Mouse (Mus musculus) hindbrain, embryonic 15.5 days (tissue): ENCODE measurements around the gene Ccdc130. TPM values are rescaled to one million over a fixed set of nuclear protein-coding genes. Genes with fewer than 3 reads are reported as not detected.

Source experiments
- ATAC-seq: fragments of 200-750 bp; cut with Nextera tagmentation; 2 replicates; pipeline ENCODE4 v1.8.0; 2017; ENCODE audit warnings: low read depth, moderate number of reproducible peaks, moderate TSS enrichment; ENCODE audit not compliant: low FRiP score
- H3K27ac ChIP-seq: fragments of 300-500 bp; sonication (generic); replicated peaks from 2 replicates; pipeline ENCODE4 v1.5.1; 2015; ENCODE audit warnings: mild to moderate bottlenecking, inconsistent platforms
- H3K27me3 ChIP-seq: fragments of 300-500 bp; sonication (generic); 2 replicates; pipeline ENCODE4 v1.6.1; 2015; ENCODE audit warnings: control low read depth, inconsistent platforms
- H3K36me3 ChIP-seq: fragments of 300-500 bp; sonication (generic); 2 replicates; pipeline ENCODE4 v1.6.1; 2015; ENCODE audit warnings: control low read depth, inconsistent platforms
- H3K4me1 ChIP-seq: fragments of 300-500 bp; sonication (generic); replicated peaks from 2 replicates; pipeline ENCODE4 v1.6.1; 2015; ENCODE audit warnings: control low read depth, inconsistent platforms
- H3K4me2 ChIP-seq: fragments of 300-500 bp; sonication (generic); 2 replicates; pipeline ENCODE4 v1.6.1; 2015; ENCODE audit warnings: moderate library complexity, mild to moderate bottlenecking, inconsistent platforms
- H3K4me3 ChIP-seq: fragments of 300-500 bp; sonication (generic); 2 replicates; pipeline ENCODE4 v1.5.1; 2015; ENCODE audit warnings: mild to moderate bottlenecking, inconsistent platforms
- H3K9ac ChIP-seq: fragments of 300-500 bp; sonication (generic); 2 replicates; pipeline ENCODE4 v1.6.1; 2015; ENCODE audit warnings: inconsistent platforms
- H3K9me3 ChIP-seq: fragments of 300-500 bp; sonication (generic); 2 replicates; pipeline ENCODE4 v1.6.1; 2016; ENCODE audit warnings: control low read depth, inconsistent platforms
- WGBS: fragments of 180-500 bp; shearing (Covaris S2); methylation state at CpG from one replicate; pipeline ENCODE4 v1.1.7; 2015; 5-methylcytosine and 5-hydroxymethylcytosine counted together
- microRNA counts: library from miRNA; unstranded; fragments of <30 nt; microRNA quantifications from one replicate; lab custom pipeline; 2016
- microRNA-seq: library from miRNA; unstranded; fragments of <30 nt; microRNA quantifications from one replicate; pipeline ENCODE4, GENCODE M21; 2016
- polyA plus RNA-seq: library from polyadenylated mRNA; unstranded; fragments of >200 nt; fragmentation: Nextera tagmentation; extraction: Ambion mirVana; gene quantifications from 2 replicates; pipeline ENCODE4 v1.2.1, GENCODE M21; 2015

Ccdc130 gene
- polyA plus RNA-seq, 1 experiment from 2014 or later: 23.4 TPM

DNA sequence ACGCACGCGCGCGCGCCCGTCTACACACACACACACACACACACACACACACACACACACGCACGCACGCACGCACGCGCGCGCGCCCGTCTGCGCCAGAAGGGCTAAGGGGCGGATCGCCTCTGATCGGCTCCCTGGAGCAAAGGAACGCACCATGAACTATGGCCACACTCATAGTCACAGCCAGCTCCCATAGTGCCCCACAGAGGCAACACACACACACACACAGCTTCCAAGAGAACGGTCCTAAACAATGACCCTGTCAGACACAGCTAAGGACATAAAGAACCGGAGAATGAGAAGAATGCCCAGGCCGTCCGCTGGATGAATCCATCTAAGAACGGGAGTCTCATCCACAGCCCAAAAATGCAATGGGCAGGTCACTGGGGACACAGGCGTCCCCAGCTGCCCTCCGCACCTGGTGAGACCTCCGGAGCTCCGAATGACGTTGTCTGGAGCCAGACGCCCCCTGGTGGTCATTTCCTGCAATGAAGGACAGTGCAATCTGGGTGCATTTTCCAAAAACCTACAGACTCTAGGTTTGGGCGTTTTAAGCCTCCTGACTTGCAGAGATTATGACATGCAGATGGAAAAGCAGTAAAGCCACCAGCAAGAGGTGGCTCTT is 59.9 kb downstream of the Ccdc130 start:
- Histone ChIP-seq H3K27me3 (no peaks in the 10 kb centered on the region), H3K9ac (0 out of 2 replicates have a peak overlapping the region, but pooled peaks have one; percentile 34), H3K4me3 (peak overlapping the region; percentile 9; the same call in 1 of the 2 replicates), H3K4me1 (peaks cover 24% of the 10 kb centered on the region), H3K4me2 (peak overlapping the region; percentile 44), H3K9me3 (no peaks in the 10 kb centered on the region), H3K36me3 (peaks cover 36% of the 10 kb centered on the region), H3K27ac (no peak overlapping the region)
- ATAC-seq: peak; percentile 63
- WGBS: 50% methylated on average over 34 of the region's 34 CpGs

DNA sequence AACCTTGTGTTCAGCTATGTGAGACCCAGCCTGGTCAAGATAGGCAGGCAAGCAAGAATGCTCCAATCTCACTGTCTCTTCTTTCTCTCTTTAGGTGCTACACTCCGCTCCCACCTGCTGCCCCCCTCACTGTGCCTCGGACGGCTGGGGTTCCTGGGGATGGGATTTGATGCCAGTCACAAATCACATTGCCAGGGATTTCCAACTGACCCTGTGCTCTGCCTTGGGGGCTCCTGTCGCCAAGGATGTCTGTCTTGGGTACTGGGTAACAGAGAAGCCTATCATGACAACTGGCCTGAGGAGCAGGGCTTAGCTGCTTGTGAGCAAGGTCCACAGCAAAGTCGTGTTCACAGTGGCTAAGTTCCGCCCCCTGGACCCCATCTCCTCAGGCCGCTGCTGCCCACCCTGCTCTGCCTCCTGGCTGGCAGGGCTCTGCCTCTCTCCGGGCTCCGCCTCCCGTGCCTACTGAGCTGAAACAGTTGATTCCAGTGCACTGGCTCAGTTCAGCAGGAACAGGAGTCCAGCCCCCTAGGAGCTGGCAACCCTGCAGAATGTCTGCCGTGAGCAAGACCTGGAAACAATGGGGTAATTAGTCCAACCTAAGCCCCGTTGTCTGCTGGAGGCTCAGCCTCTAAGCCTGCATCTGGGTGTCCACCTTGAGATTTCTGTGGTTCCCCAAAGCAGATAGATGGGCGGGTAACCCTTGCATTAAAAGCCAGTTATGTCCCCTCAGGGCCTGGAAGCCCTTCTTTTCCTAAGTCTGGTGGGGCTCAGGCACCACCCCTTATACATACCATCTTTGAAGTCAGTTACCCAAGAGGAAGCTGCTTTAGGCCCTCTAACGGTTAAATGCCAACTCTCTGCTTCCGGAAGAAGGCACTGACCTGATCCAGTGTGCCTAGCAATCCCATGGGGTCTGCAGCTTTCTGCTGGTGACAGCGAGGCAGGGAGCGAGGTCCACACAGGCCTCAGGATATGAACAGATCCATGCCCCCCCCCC is 61.5 kb downstream of the Ccdc130 start:
- Histone ChIP-seq H3K27ac (peak overlapping the region; percentile 40; the same call in 1 of the 2 replicates), H3K4me2 (no peak overlapping the region), H3K9me3 (no peaks in the 10 kb centered on the region), H3K4me1 (peaks cover 31% of the 10 kb centered on the region), H3K9ac (no peak overlapping the region), H3K4me3 (no peak overlapping the region), H3K27me3 (no peaks in the 10 kb centered on the region), H3K36me3 (peaks cover 28% of the 10 kb centered on the region)
- ATAC-seq: 0 out of 2 replicates have a peak, but pooled peaks have one; percentile 24
- 40% methylated on average over 17 of the region's 17 CpGs for WGBS

DNA sequence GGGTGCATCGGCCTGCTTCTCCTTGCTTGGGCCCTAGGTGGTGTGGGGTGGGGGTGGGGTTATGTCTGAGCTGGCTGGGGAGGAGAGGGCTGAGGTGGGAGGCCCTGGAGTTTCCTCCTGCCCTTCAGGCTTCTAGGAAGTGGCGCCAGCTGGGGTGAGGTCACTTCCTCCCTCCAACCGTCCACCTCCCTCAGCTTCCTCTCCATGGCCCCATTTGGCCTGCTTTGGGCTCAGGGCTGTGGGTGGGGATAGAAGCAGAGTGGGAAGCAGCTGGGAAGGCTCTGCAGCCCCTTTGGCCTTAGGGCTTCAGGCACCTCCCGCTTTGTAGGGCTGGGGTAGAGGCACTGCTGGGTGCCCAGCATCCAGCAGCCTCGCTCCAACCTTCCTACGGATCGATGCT is 62.4 kb downstream of the Ccdc130 start:
- Histone ChIP-seq H3K4me1 (peaks cover 39% of the 10 kb centered on the region), H3K36me3 (peaks cover 20% of the 10 kb centered on the region), H3K27ac (peak overlapping the region; percentile 37; the same call in 1 of the 2 replicates), H3K4me2 (no peak overlapping the region), H3K9ac (no peak overlapping the region), H3K9me3 (no peaks in the 10 kb centered on the region), H3K4me3 (no peak overlapping the region), H3K27me3 (no peaks in the 10 kb centered on the region)
- ATAC-seq: no peak
- 52% methylated on average over 7 of the region's 7 CpGs for WGBS

MicroRNA genes within 50 kb of the gene (microRNA counts, 519-probe panel; counts per million panel counts)
- microRNA mmu-miR-23a (lab: Ali Mortazavi, UCI): 3,558 counts per million, percentile 73 among the panel's probes with 10 or more counts
- 3,744 counts per million, percentile 79 among the panel's probes with 10 or more counts for microRNA mmu-miR-27a (lab: Ali Mortazavi, UCI)

Small RNA genes within 50 kb of the gene (microRNA-seq; reads per million reads assigned to microRNA genes)
- gene Mir23a: 6,024 reads per million, percentile 93 among the genes with 10 or more reads in this experiment
- gene Mir24-2: not detected
- gene Mir27a: 46.4 reads per million, percentile 42 among the genes with 10 or more reads in this experiment
- gene Mir3074-2: not detected

Other genes starting within 250 kb of the Ccdc130 start
- 8.6 and 8.8 TPM in 2 replicates for gene Palm3, start 248.9 kb downstream of the Ccdc130 start, polyA plus RNA-seq
- 0.69 and 0.97 TPM in 2 replicates for gene Il27ra, start 227.8 kb downstream of the Ccdc130 start, polyA plus RNA-seq
- 0.51 and 1.2 TPM in 2 replicates for gene Rln3, start 225.4 kb downstream of the Ccdc130 start, polyA plus RNA-seq
- gene Gm10643, start 205.2 kb downstream of the Ccdc130 start, polyA plus RNA-seq: 0.92 and 1.4 TPM in 2 replicates
- gene Rfx1, start 203.5 kb downstream of the Ccdc130 start, polyA plus RNA-seq: 9.4 and 11.2 TPM in 2 replicates
- 19.0 and 22.6 TPM in 2 replicates for gene Dcaf15, start 165.6 kb downstream of the Ccdc130 start, polyA plus RNA-seq
- 0.35 and 0.44 TPM in 2 replicates for gene Podnl1, start 144.4 kb downstream of the Ccdc130 start, polyA plus RNA-seq
- 41.5 and 47.1 TPM in 2 replicates for gene Cc2d1a, start 122.4 kb downstream of the Ccdc130 start, polyA plus RNA-seq
- 2.3 and 2.8 TPM in 2 replicates for gene 4930432K21Rik, start 122.4 kb downstream of the Ccdc130 start, polyA plus RNA-seq
- 8.0 and 8.7 TPM in 2 replicates for gene Nanos3, start 85.2 kb downstream of the Ccdc130 start, polyA plus RNA-seq
- gene Zswim4, start 33.3 kb downstream of the Ccdc130 start, polyA plus RNA-seq: 23.3 and 24.9 TPM in 2 replicates
- 245 and 260 TPM in 2 replicates for gene D8Ertd738e, start 20.7 kb downstream of the Ccdc130 start, polyA plus RNA-seq
- gene Mri1, start 13.1 kb downstream of the Ccdc130 start, polyA plus RNA-seq: 45.6 and 48.4 TPM in 2 replicates
- 22.0 and 22.3 TPM in 2 replicates for gene Cacna1a, start 118.1 kb upstream of the Ccdc130 start, polyA plus RNA-seq